22 mouse cellular contexts compared by ENCODE assay signal in genomic region chr11:100269821-100270332, GRCm38 (mm10).
"Had no signal": no experiment of that assay in that cellular context is flagged by ENCODE, and none has a peak within 500 bp of the region (broad histone marks: within the 10 kb centered on the region; RNA-seq: fewer than 3 reads in every experiment).

TSS of gene Krt42 (minus strand) at chr11:100269871.

- H3K9me3 ChIP-seq: heart, embryonic 13.5 days; heart, embryonic 15.5 days; hindbrain, embryonic 10.5 days; hindbrain, embryonic 12.5 days; intestine, embryonic 15.5 days; kidney, embryonic 15.5 days; limb, embryonic 13.5 days; limb, embryonic 15.5 days; liver, embryonic 12.5 days had no signal

- H3K4me3 ChIP-seq: heart, adult 2 months; heart, embryonic 13.5 days; heart, embryonic 15.5 days; hindbrain, embryonic 10.5 days; hindbrain, embryonic 12.5 days; intestine, embryonic 15.5 days; kidney, embryonic 15.5 days; limb, embryonic 13.5 days; limb, embryonic 15.5 days; liver, embryonic 12.5 days had no signal

- H3K4me1 ChIP-seq: hindbrain, embryonic 10.5 days; hindbrain, embryonic 12.5 days; intestine, embryonic 15.5 days; kidney, embryonic 15.5 days; limb, embryonic 13.5 days; liver, embryonic 12.5 days had no signal

- H3K36me3 ChIP-seq: heart, embryonic 13.5 days; heart, embryonic 15.5 days; hindbrain, embryonic 10.5 days; hindbrain, embryonic 12.5 days; intestine, embryonic 15.5 days; kidney, embryonic 15.5 days; limb, embryonic 13.5 days; limb, embryonic 15.5 days; liver, embryonic 12.5 days had no signal

- DNase-seq: gastrocnemius, postnatal 14 days; gastrocnemius, postnatal 36 days; heart, adult 11 months; heart, adult 2 months; heart, postnatal 14 days; heart, postnatal 36 days; kidney, adult 18-20 months; kidney, adult 9 months; kidney, postnatal 14 days; kidney, postnatal 36 days; layer of hippocampus, adult 9-11 months; layer of hippocampus, postnatal 36 days; left cerebral cortex, postnatal 4 days had no signal

- H3K27me3 ChIP-seq: hindbrain, embryonic 12.5 days; kidney, embryonic 15.5 days; limb, embryonic 15.5 days had no signal
